ENCODE assay signal across 12 mouse cellular contexts in the genomic region with DNA sequence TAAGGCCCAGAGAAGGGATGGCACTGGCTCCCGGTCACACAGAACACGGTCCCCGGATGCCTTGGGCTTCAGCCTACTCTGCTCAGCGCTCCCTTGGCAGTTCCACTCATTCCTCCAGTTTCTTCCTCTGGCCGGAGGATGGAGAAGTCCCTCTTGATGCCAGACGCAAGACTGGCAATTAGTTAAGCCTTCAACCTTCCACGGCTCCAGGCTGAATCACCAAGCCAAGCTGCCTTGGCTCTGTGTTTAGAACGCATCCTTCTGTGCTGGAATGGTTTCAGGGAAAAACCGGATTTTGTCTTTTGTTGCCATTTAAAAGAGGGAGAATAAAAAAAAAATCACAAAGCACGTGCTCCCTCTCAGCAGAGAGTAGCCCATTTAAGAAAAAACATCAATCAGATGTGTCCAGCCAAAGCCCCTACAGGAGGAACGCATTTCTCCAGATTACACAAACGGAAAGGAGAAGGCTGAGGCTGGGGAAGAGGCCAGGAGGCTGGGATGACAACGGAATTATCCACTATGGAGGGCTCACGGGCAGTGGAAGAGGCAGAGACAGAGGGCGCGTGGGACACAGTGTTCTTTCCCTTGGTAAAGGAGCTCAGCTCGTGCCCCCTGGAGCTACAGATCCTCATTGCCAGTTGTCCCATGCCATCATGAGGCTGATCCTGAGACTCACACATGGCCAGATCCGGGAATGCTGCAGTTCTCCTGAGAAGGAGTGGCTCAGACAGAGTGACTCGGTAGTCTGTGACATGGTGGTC.
DNase-seq lines count a peak whose midpoint lies in the region; ATAC-seq lines count a peak whose summit lies in the region.
"Had no signal": no experiment of that assay in that cellular context is flagged by ENCODE, and none has a peak within 500 bp of the region (broad histone marks: within the 10 kb centered on the region; RNA-seq: fewer than 3 reads in every experiment).

No protein-coding gene starts in this region.

- peak overlapping the region; percentile 65 for H3K27ac ChIP-seq in forebrain, embryonic 16.5 days (ENCODE audit: low read length)

- peaks cover 28% of the 10 kb centered on the region for H3K4me1 ChIP-seq in forebrain, embryonic 16.5 days (replicated peaks; ENCODE audit: control insufficient read depth, insufficient read depth, low read length)

- H3K36me3 ChIP-seq in forebrain, embryonic 16.5 days (ENCODE audit: control insufficient read depth, insufficient read depth): no peaks in the 10 kb centered on the region
- H3K36me3 ChIP-seq: heart, embryonic 12.5 days had no signal

- intact Hi-C loops in left cerebral cortex, postnatal 10 days (cut with DNase I): no loop called here

- no peak overlapping the region for H3K4me2 ChIP-seq in forebrain, embryonic 16.5 days (ENCODE audit: low read length)
- H3K4me2 ChIP-seq: heart, embryonic 12.5 days had no signal

- no peak for DNase-seq in frontal cortex, postnatal 36 days (ENCODE audit: low spot score in 2 of 2)
- DNase-seq in brain, embryonic 18.5 days (ENCODE audit: low read depth, low spot score): peak; percentile 40
- DNase-seq in left cerebral cortex, postnatal 10 days (ENCODE audit: extremely low spot score in 1 of 2, low spot score in 2 of 2): peak; percentile 24 to 52
- no peak for DNase-seq in kidney, postnatal 4 days
- DNase-seq in heart, adult 18-20 months: no peak
- DNase-seq in lung, postnatal 4 days: no peak
- DNase-seq: B cell, adult 2 months; thymus, postnatal 25 days had no signal

- WGBS in forebrain, embryonic 16.5 days: 49% methylated on average over 19 of the region's 19 CpGs

- no peak overlapping the region for H3K4me3 ChIP-seq in forebrain, embryonic 16.5 days (replicated peaks; ENCODE audit: low read length)
- H3K4me3 ChIP-seq: heart, embryonic 12.5 days had no signal

- ATAC-seq in frontal cortex, adult (ENCODE audit: low TSS enrichment): peak; percentile 78
- peak; percentile 39 for ATAC-seq in forebrain, embryonic 16.5 days
- ATAC-seq: intestine, embryonic 16.5 days had no signal

- no peaks in the 10 kb centered on the region for H3K9me3 ChIP-seq in forebrain, embryonic 16.5 days (ENCODE audit: control insufficient read depth, low read length)
- H3K9me3 ChIP-seq: heart, embryonic 12.5 days had no signal

- H3K9ac ChIP-seq in forebrain, embryonic 16.5 days (replicated peaks; ENCODE audit: low read depth, low read length): no peak overlapping the region
- H3K9ac ChIP-seq: heart, embryonic 12.5 days had no signal

- H3K27me3 ChIP-seq in forebrain, embryonic 16.5 days (replicated peaks; ENCODE audit: control insufficient read depth, insufficient read depth, low read length): no peaks in the 10 kb centered on the region

Comparison
In these comparisons a context has a peak if more than half of its experiments do, and no peak if none do; other contexts are left out.
1. DNase-seq: peak in brain, embryonic 18.5 days (single experiment) and left cerebral cortex, postnatal 10 days (2 of 2); none in frontal cortex, postnatal 36 days (0 of 2), kidney, postnatal 4 days (0 of 2), heart, adult 18-20 months (0 of 2) and lung, postnatal 4 days (0 of 2).